Mouse (Mus musculus) layer of hippocampus, postnatal 36 days (tissue): ENCODE data around the gene Mpnd. TPM values are rescaled to one million over a fixed set of nuclear protein-coding genes. Genes with fewer than 3 reads are reported as not detected.
A peak's percentile ranks its signal among the peaks of the same experiment; 100 is the strongest.
"Not testable (repeated sequence)": the region's sequence is repeated elsewhere in the genome, so short reads cannot be mapped to it uniquely, and the experiment has no call there.

Experiments used
- DNase-seq, 2 experiments: peaks; one replicate each; pipeline ENCODE4 v3.0.0; 2022
- total RNA-seq, 2 experiments: library from RNA; stranded (reverse); gene quantifications; 2 replicates each; pipeline ENCODE4 v1.2.3; 2021

The Mpnd gene
- total RNA-seq, 2 experiments from 2014 or later: 95.5 to 102 TPM

DNA sequence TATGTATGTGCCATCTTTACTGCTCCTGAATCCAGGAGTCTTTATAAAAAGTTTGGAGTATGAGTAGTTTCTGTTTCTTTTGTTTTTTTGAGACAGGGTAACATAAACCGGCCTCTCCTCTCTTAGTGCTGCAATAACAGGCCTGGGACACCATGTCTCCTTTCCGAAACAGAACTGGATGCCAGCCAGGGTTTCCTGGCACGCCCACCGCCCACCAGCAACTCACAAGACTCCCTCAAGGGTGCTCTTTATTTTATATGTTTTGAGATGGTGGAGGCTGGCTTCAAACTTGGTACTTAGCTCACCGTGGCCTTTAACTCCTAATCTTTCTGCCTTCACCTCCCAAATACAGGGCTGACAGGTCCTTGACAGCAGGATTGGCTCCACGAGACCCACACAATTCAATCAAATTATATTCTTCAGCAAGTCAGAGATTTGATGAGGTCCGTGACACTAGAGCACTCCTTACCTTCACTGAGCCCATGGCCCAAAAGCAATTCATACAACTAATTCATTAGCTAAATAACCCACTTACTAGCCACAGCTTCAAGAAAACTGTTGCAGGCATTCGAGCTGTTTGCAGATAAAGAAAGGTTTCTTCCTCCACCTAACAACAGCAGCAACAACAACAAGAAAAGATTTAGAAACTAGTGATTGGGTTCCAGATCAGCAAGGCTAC is 33.2 kb downstream of the Mpnd start:
- no peak for DNase-seq

DNA sequence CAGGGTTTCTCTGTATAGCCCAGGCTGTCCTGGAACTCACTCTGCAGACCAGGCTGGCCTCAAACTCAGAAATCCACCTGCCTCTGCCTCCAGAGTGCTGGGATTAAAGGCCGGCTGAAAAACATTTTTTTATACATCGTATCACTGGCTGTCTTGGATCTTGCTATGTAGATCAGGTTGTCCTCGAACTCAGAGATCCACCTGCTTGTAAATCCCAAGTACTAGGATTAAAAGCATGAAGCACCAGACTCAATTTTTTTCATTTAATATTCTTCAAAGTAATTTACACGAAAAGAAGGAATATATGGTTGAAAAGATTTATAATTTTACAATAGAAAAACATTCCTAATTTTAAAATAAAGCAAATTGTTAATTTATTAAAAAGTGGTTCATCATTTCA is 33.8 kb downstream of the Mpnd start:
- DNase-seq: no peak

DNA sequence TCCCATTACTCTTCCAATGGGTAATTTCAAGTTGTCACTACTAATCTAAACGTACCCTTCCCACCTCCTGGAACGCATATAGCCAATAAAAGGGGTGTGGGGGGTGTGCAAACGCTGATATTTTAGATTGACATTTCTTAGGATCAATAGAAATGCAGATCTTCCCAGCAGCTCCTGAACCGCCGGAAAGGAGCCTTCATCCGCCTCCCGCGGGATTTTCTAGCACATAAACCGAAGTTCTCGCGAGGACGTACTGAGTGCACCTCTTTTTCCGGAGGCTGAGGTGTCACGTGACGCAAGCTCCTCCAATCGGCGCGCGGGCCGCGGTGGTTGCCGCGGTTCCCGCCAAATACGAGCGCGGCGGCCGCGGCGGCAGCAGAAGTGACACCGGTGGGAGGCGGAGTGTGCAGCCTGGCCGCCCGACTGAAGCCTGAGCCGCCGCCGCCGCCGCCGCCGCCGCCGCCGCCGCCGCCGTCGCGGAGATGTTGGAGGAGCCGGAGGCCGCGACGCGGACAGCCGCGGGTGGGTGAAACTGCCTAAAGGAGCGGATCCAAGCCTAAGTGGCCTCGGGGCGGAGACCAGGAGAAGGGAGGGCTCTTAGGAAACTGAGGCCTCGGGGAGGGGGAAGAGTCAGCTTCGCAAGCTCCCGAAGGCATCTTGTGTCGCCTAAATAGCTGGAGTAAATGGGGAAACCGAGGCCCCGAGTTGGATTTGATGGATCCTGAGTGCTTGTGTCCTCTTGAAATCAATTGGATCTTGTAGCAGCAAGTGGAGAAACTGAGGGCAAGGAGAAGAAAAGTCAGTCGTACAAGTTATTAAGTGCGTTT is 34.7 kb downstream of the Mpnd start, which contains the start of gene Chaf1a:
Gene Chaf1a (plus strand): TSS at position 410 of the 827 bp plus-strand sequence.
- peak; percentile 93 to 95 for DNase-seq

DNA sequence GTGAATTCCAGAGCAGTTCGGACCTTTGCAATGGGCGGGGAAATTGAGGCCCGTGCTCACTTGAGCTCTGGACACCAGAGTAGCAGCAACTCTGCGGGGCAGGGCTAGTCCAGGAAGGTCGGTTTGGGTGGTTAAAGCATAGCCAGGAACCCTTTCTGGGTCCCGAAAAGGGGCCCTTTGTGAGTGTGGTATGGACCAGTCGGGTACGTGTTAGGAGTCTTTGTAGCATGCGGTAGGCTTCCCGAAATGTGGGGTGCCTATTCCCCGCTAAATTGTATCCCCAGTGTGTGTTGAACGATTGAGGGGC is 35.3 kb downstream of the Mpnd start:
- DNase-seq: no peak

GRCm38 (mm10) chr17:56051369-56051768 is 45.9 kb downstream of the Mpnd start:
- DNase-seq: no peak

GRCm38 (mm10) chr17:56054938-56055337 is 49.4 kb downstream of the Mpnd start:
- no peak for DNase-seq

- DNase-seq: no peak
Measured at GRCm38 (mm10) chr17:56055945-56056678, 50.6 kb downstream of the Mpnd start.

- no peak for DNase-seq
Measured at GRCm38 (mm10) chr17:56057381-56058120, 52.0 kb downstream of the Mpnd start.

DNA sequence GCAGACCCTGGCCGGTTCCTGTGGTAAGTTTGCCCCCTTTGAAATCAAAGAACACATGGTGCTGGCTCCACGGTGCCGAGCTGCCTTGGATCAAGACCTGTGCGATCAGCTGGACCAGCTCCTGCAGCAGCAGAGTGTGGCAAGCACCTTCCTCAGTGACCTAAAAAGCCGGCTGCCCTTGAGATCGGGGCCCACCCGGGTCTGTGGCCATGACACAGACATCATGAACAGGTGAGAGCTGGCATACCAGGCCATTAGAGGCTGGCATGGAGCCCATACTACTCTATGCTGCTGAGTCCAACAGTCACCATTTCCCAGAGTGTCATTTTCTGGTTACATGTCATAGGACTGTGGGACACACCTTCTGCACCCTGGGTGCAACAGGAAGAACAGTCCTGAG is 56.6 kb downstream of the Mpnd start:
- DNase-seq: no peak

GRCm38 (mm10) chr17:56065715-56066114 is 60.2 kb downstream of the Mpnd start:
- not testable (repeated sequence) for DNase-seq

Other genes starting within 250 kb of the Mpnd start
- 1 to 10 TPM; 6.0 to 6.5 TPM for gene Zfp119a, start 126.8 kb upstream of the Mpnd start, total RNA-seq
- 1 to 10 TPM; 8.7 to 9.3 TPM for gene Zfp959, start 113.6 kb upstream of the Mpnd start, total RNA-seq
- gene Zfp119b, start 56.2 kb upstream of the Mpnd start, total RNA-seq: 1 to 10 TPM; 3.4 to 5.4 TPM
- gene Ebi3, start 53.1 kb upstream of the Mpnd start, total RNA-seq: 1 to 10 TPM; 1.1 to 1.2 TPM
- 10 to 100 TPM; 17.4 to 20.5 TPM for gene Yju2, start 46.6 kb upstream of the Mpnd start, total RNA-seq
- gene Shd, start 35.2 kb upstream of the Mpnd start, total RNA-seq: 10 to 100 TPM; 24.4 to 26.8 TPM
- gene Fsd1, start 19.2 kb upstream of the Mpnd start, total RNA-seq: 10 to 100 TPM; 70.1 to 75.8 TPM
- gene Stap2, start 127 bp upstream of the Mpnd start, total RNA-seq: 1 to 10 TPM; 2.1 TPM
- 10 to 100 TPM; 61.5 to 69.6 TPM for gene Sh3gl1, start 30.9 kb downstream of the Mpnd start, total RNA-seq
- 1 to 10 TPM; 2.5 to 3.6 TPM for gene Chaf1a, start 34.7 kb downstream of the Mpnd start, total RNA-seq
- gene Ubxn6, start 69.3 kb downstream of the Mpnd start, total RNA-seq: 10 to 100 TPM; 84.6 to 87.3 TPM
- 100 to 1,000 TPM; 115 to 121 TPM for gene Hdgfl2, start 73.9 kb downstream of the Mpnd start, total RNA-seq
- 1 to 10 TPM; 1.4 to 6.8 TPM for gene Plin4, start 104.1 kb downstream of the Mpnd start, total RNA-seq
- gene Plin5, start 111.9 kb downstream of the Mpnd start, total RNA-seq: under 1 TPM; 0.40 to 0.63 TPM
- gene Lrg1, start 116.3 kb downstream of the Mpnd start, total RNA-seq: 1 to 10 TPM in 1 of 2 experiments, under 1 TPM in 1; 0.40 to 1.7 TPM
- gene Sema6b, start 134.6 kb downstream of the Mpnd start, total RNA-seq: 100 to 1,000 TPM; 129 to 138 TPM
- gene Tnfaip8l1, start 156.8 kb downstream of the Mpnd start, total RNA-seq: 1 to 10 TPM; 5.3 to 7.3 TPM
- 10 to 100 TPM; 40.9 to 44.0 TPM for gene Mydgf, start 178.2 kb downstream of the Mpnd start, total RNA-seq
- gene Dpp9, start 213.2 kb downstream of the Mpnd start, total RNA-seq: 10 to 100 TPM; 68.2 to 70.9 TPM